Mouse (Mus musculus): ENCODE results near the gene Timd4. TPM values are rescaled to one million over a fixed set of nuclear protein-coding genes. Genes with fewer than 3 reads are reported as not detected.

Gene Timd4
- polyA plus RNA-seq, 1 experiment from 2014 or later, result 0.09 TPM

- WGBS, result 83% methylated on average over 7 of the region's 7 CpGs
- no peaks in the 10 kb centered on the region for H3K36me3 ChIP-seq
- DNase-seq (ENCODE audit: low spot score), result no peak
- no peak overlapping the region for H3K27ac ChIP-seq
- no peak overlapping the region for H3K4me3 ChIP-seq
- no peaks in the 10 kb centered on the region for H3K4me1 ChIP-seq (replicated peaks)
- no peaks in the 10 kb centered on the region for H3K27me3 ChIP-seq (ENCODE audit: insufficient read depth, poor library complexity, severe bottlenecking)
- H3K9me3 ChIP-seq, result no peaks in the 10 kb centered on the region
Observed at GRCm38 (mm10) chr11:46868594-46868993, 58.0 kb downstream of the Timd4 start.

GRCm38 (mm10) chr11:46875774-46876173 is 65.2 kb downstream of the Timd4 start:
- no peak for DNase-seq (ENCODE audit: low spot score)
- Histone ChIP-seq H3K36me3 (no peaks in the 10 kb centered on the region), H3K27ac (no peak overlapping the region), H3K4me1 (replicated peaks) (no peaks in the 10 kb centered on the region), H3K4me3 (no peak overlapping the region), H3K27me3 (ENCODE audit: insufficient read depth, poor library complexity, severe bottlenecking) (no peaks in the 10 kb centered on the region), H3K9me3 (no peaks in the 10 kb centered on the region)
- 80% methylated on average over 1 of the region's 1 CpGs for WGBS

- DNase-seq (ENCODE audit: low spot score), result no peak
- Histone ChIP-seq H3K9me3 (no peaks in the 10 kb centered on the region), H3K4me1 (replicated peaks) (no peaks in the 10 kb centered on the region), H3K27ac (no peak overlapping the region), H3K4me3 (no peak overlapping the region), H3K36me3 (no peaks in the 10 kb centered on the region), H3K27me3 (ENCODE audit: insufficient read depth, poor library complexity, severe bottlenecking) (no peaks in the 10 kb centered on the region)
- 91% methylated on average over 2 of the region's 2 CpGs for WGBS
Observed at GRCm38 (mm10) chr11:46882456-46882855, 71.9 kb downstream of the Timd4 start.

GRCm38 (mm10) chr11:46889093-46889492 is 78.5 kb downstream of the Timd4 start:
- 82% methylated on average over 3 of the region's 3 CpGs for WGBS
- DNase-seq (ENCODE audit: low spot score), result no peak
- no peaks in the 10 kb centered on the region for H3K27me3 ChIP-seq (ENCODE audit: insufficient read depth, poor library complexity, severe bottlenecking)

More at GRCm38 (mm10) chr11:46889093-46889492, 78.5 kb downstream of the Timd4 start:
- Histone ChIP-seq H3K36me3 (no peaks in the 10 kb centered on the region), H3K4me1 (replicated peaks) (no peaks in the 10 kb centered on the region), H3K27ac (no peak overlapping the region), H3K9me3 (no peaks in the 10 kb centered on the region), H3K4me3 (no peak overlapping the region)

Other genes starting within 250 kb of the Timd4 start
- not detected in 2 replicates for gene BC053393, start 239.3 kb upstream of the Timd4 start, polyA plus RNA-seq (2016; fragmentation: Nextera tagmentation; extraction: Ambion mirVana)
- not detected in 2 replicates for gene Dppa1, start 181.5 kb upstream of the Timd4 start, polyA plus RNA-seq (2016; fragmentation: Nextera tagmentation; extraction: Ambion mirVana)
- gene Timd2, start 103.7 kb upstream of the Timd4 start, polyA plus RNA-seq (2016; fragmentation: Nextera tagmentation; extraction: Ambion mirVana), result 0.12 TPM in 1 of 2 replicates, not detected in the other
- 0.13 TPM in 1 of 2 replicates, not detected in the other for gene Havcr1, start 75.7 kb upstream of the Timd4 start, polyA plus RNA-seq (2016; fragmentation: Nextera tagmentation; extraction: Ambion mirVana)